Mouse (Mus musculus) cerebellum, adult 2 months (tissue): ENCODE data around the gene Cdk6. TPM values are rescaled to one million over a fixed set of nuclear protein-coding genes. Genes with fewer than 3 reads are reported as not detected.
"Not testable (repeated sequence)": the region's sequence is repeated elsewhere in the genome, so short reads cannot be mapped to it uniquely, and the experiment has no call there.

Experiments used
- DNase-seq, 2 experiments: peaks; one replicate each; pipeline ENCODE4 v3.0.0; 2021
- H3K27ac ChIP-seq: fragments of 200-500 bp; 2 replicates; pipeline ENCODE4 v1.5.1; 2012; ENCODE audit warnings: low read length, control low read depth, inconsistent platforms; ENCODE audit not compliant: insufficient read depth
- H3K27me3 ChIP-seq: fragments of 200-500 bp; 2 replicates; pipeline ENCODE4 v1.6.1; 2012; ENCODE audit warnings: inconsistent platforms, mild to moderate bottlenecking, low read length, moderate library complexity; ENCODE audit not compliant: control insufficient read depth, insufficient read depth
- H3K4me1 ChIP-seq: fragments of 200-500 bp; 2 replicates; pipeline ENCODE4 v1.6.1; 2011; ENCODE audit warnings: low read length; ENCODE audit not compliant: control insufficient read depth, insufficient read depth
- H3K4me3 ChIP-seq: fragments of 200-500 bp; replicated peaks from 2 replicates; pipeline ENCODE3; 2011; ENCODE audit warnings: mild to moderate bottlenecking, low read depth, low read length, control low read depth; ENCODE audit not compliant: insufficient read depth
- CTCF ChIP-seq: fragments of 200-500 bp; IDR thresholded peaks from 2 replicates; pipeline ENCODE4 v1.5.1; 2011; ENCODE audit warnings: low read depth, mild to moderate bottlenecking, control low read depth, low read length, moderate library complexity, borderline replicate concordance; ENCODE audit not compliant: insufficient read depth
- POLR2A ChIP-seq: fragments of 200-500 bp; IDR thresholded peaks from 2 replicates; pipeline ENCODE4 v1.6.1; 2011; ENCODE audit warnings: low read length, control low read depth, borderline replicate concordance; ENCODE audit not compliant: insufficient read depth
- WGBS: fragments of 180-500 bp; shearing (Covaris S2); methylation state at CpG from one replicate; pipeline ENCODE4 v1.1.7; 2018; 5-methylcytosine and 5-hydroxymethylcytosine counted together
- polyA plus RNA-seq: library from polyadenylated mRNA; depleted of rRNA; stranded (reverse); fragments of >200 nt; gene quantifications from 2 replicates; pipeline ENCODE4 v1.2.3, GENCODE M21; 2012

Cdk6 gene
- polyA plus RNA-seq, 1 experiment, result 0.39 TPM

GRCm38 (mm10) chr5:3399784-3400494 lies 58.7 kb downstream of the Cdk6 start:
- Histone ChIP-seq H3K4me1 (peaks cover 2% of the 10 kb centered on the region; the same call in 1 of the 2 replicates), H3K27ac (no peak overlapping the region), H3K27me3 (no peaks in the 10 kb centered on the region; the same call in 1 of the 2 replicates), H3K4me3 (no peak overlapping the region)
- 84% methylated on average over 7 of the region's 7 CpGs for WGBS
- no peak for TF ChIP-seq CTCF
- no peak for TF ChIP-seq POLR2A
- no peak for DNase-seq

GRCm38 (mm10) chr5:3405102-3405501 lies 63.8 kb downstream of the Cdk6 start:
- H3K27ac ChIP-seq, result no peak overlapping the region
- DNase-seq, result peak; percentile 46 to 69
- no peaks in the 10 kb centered on the region for H3K4me1 ChIP-seq
- WGBS, result 5% methylated on average over 6 of the region's 6 CpGs
- H3K27me3 ChIP-seq, result no peaks in the 10 kb centered on the region; the same call in 1 of the 2 replicates
- TF ChIP-seq CTCF, result no peak
- no peak overlapping the region for H3K4me3 ChIP-seq

GRCm38 (mm10) chr5:3405503-3405902 lies 64.2 kb downstream of the Cdk6 start:
- WGBS, result 29% methylated on average over 6 of the region's 6 CpGs
- Histone ChIP-seq H3K27ac (no peak overlapping the region), H3K27me3 (no peaks in the 10 kb centered on the region; the same call in 1 of the 2 replicates), H3K4me3 (no peak overlapping the region), H3K4me1 (no peaks in the 10 kb centered on the region)
- TF ChIP-seq POLR2A (no peak), CTCF (no peak)
- DNase-seq, result no peak

- TF ChIP-seq POLR2A (no peak), CTCF (no peak)
- WGBS, result 96% methylated on average over 9 of the region's 9 CpGs
- H3K27me3 ChIP-seq, result no peaks in the 10 kb centered on the region; the same call in 1 of the 2 replicates
- H3K4me1 ChIP-seq, result no peaks in the 10 kb centered on the region
- no peak overlapping the region for H3K27ac ChIP-seq
- no peak for DNase-seq
- no peak overlapping the region for H3K4me3 ChIP-seq
Observed at GRCm38 (mm10) chr5:3407926-3408325, 66.6 kb downstream of the Cdk6 start.

- H3K27me3 ChIP-seq, H3K4me3 ChIP-seq, H3K4me1 ChIP-seq, H3K27ac ChIP-seq, DNase-seq: not testable (repeated sequence)
- 95% methylated on average over 1 of the region's 1 CpGs for WGBS
Observed at GRCm38 (mm10) chr5:3418183-3418582, 76.9 kb downstream of the Cdk6 start.

- Histone ChIP-seq H3K27ac (no peak overlapping the region), H3K4me1 (no peaks in the 10 kb centered on the region), H3K27me3 (no peaks in the 10 kb centered on the region), H3K4me3 (no peak overlapping the region)
- no peak for DNase-seq
- 94% methylated on average over 10 of the region's 10 CpGs for WGBS
- TF ChIP-seq POLR2A, result no peak
- TF ChIP-seq CTCF, result no peak
Observed at GRCm38 (mm10) chr5:3420094-3420831, 79.0 kb downstream of the Cdk6 start.

- H3K4me3 ChIP-seq, result no peak overlapping the region
- H3K27me3 ChIP-seq, result no peaks in the 10 kb centered on the region
- WGBS, result 80% methylated on average over 3 of the region's 3 CpGs
- H3K4me1 ChIP-seq, result no peaks in the 10 kb centered on the region
- no peak overlapping the region for H3K27ac ChIP-seq
- no peak for TF ChIP-seq CTCF
- TF ChIP-seq POLR2A, result no peak
- DNase-seq, result no peak
Observed at GRCm38 (mm10) chr5:3420832-3421228, 79.5 kb downstream of the Cdk6 start.

GRCm38 (mm10) chr5:3433131-3433700 lies 91.9 kb downstream of the Cdk6 start:
- 56% methylated on average over 20 of the region's 20 CpGs for WGBS
- H3K27me3 ChIP-seq, H3K4me1 ChIP-seq, DNase-seq, H3K4me3 ChIP-seq, H3K27ac ChIP-seq: not testable (repeated sequence)

- not testable (repeated sequence) for H3K4me3 ChIP-seq, H3K27me3 ChIP-seq, DNase-seq, H3K27ac ChIP-seq, H3K4me1 ChIP-seq
- 96% methylated on average over 5 of the region's 5 CpGs for WGBS
Observed at GRCm38 (mm10) chr5:3434105-3434504, 92.8 kb downstream of the Cdk6 start.

- DNase-seq, H3K4me3 ChIP-seq, H3K27ac ChIP-seq, H3K4me1 ChIP-seq, H3K27me3 ChIP-seq: not testable (repeated sequence)
- 93% methylated on average over 9 of the region's 9 CpGs for WGBS
Observed at GRCm38 (mm10) chr5:3438453-3439003, 97.2 kb downstream of the Cdk6 start.

GRCm38 (mm10) chr5:3439386-3439785 lies 98.1 kb downstream of the Cdk6 start:
- H3K4me3 ChIP-seq, H3K4me1 ChIP-seq, H3K27me3 ChIP-seq, H3K27ac ChIP-seq, DNase-seq: not testable (repeated sequence)
- WGBS, result 82% methylated on average over 6 of the region's 6 CpGs
